Mouse (Mus musculus): ENCODE results near the gene Rasgrp1.

DNA sequence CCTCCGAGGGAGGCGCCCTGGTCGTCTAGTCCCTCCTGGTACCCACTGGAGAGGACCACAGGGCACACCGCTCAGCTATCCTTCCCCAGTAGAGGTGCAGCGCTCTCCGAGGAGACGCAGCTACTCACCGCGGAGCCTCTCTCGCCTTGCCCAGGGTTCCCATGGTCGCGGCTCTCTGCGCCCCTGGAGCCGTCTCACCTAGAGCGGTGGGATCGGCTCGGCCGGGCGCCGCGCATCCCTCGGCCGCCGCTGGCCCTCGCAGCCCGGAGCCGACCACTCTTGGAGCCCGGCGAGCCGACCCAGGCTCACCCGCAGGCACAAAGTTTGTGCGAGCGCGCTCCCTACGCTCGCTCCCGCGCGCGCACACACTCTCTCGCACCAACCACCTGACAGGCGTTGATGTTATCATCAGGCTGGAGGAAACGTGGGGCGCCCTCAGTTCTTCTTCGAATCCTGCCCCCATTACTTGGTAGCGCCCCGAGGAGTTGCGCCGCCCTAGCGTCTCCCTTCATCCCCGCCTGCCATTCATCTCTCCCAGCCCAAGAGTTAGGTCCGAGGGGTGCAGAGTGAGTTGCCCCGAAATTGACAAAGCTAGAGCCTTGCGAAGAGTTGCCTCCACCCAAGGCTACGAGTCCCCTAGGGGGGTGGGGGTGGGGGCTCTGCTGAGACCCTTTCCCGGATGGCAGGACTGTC lies at the start of gene Rasgrp1:
- TF ChIP-seq CTCF (IDR thresholded peaks at IDR 0.05; ENCODE audit: low read depth) (peak; percentile 36), EP300 (optimal IDR thresholded peaks at IDR 0.05) (no peak)

Data from stomach, postnatal 0 days (tissue).